Mouse (Mus musculus): ENCODE results near the gene Trpv1.

GRCm38 (mm10) chr11:73205194-73205593 is 28.9 kb upstream of the Trpv1 start:
- TF ChIP-seq POLR2A (IDR thresholded peaks at IDR 0.05; ENCODE audit: insufficient read depth, low read depth, low read length): no peak
- TF ChIP-seq CTCF (IDR thresholded peaks at IDR 0.05; ENCODE audit: insufficient read depth, low read depth, low read length): no peak

All from olfactory bulb, adult 2 months (tissue).